Mouse (Mus musculus): ENCODE results near the gene Olfr545. TPM values are rescaled to one million over a fixed set of nuclear protein-coding genes. Genes with fewer than 3 reads are reported as not detected.

The Olfr545 gene
- not detected in 2 replicates for polyA plus RNA-seq (2015; fragmentation: Nextera tagmentation; extraction: Ambion mirVana)

GRCm38 (mm10) chr7:102499473-102499872 is at the start of gene Olfr545:
TSS of gene Olfr545 (minus strand) at chr7:102499573.
- H3K36me3 ChIP-seq: no peaks in the 10 kb centered on the region
- H3K9ac ChIP-seq: no peak within 1 kb of the TSS
- no peaks in the 10 kb centered on the region for H3K27me3 ChIP-seq
- H3K27ac ChIP-seq: no peak within 1 kb of the TSS
- no peak for DNase-seq
- H3K4me2 ChIP-seq: no peak within 1 kb of the TSS
- H3K4me1 ChIP-seq (replicated peaks): no peaks in the 10 kb centered on the region
- no peak within 1 kb of the TSS for H3K4me3 ChIP-seq (replicated peaks)
- H3K9me3 ChIP-seq (replicated peaks): no peaks in the 10 kb centered on the region
- ATAC-seq (ENCODE audit: low read depth): no peak
- WGBS (ENCODE audit: insufficient replicate concordance): 51% methylated on average over 3 of the region's 3 CpGs

GRCm38 (mm10) chr7:102541251-102541650 is 41.9 kb upstream of the Olfr545 start:
- H3K4me1 ChIP-seq (replicated peaks): no peaks in the 10 kb centered on the region
- no peaks in the 10 kb centered on the region for H3K36me3 ChIP-seq
- H3K9ac ChIP-seq: no peak overlapping the region
- H3K27ac ChIP-seq: no peak overlapping the region
- DNase-seq: no peak
- ATAC-seq (ENCODE audit: low read depth): no peak
- H3K9me3 ChIP-seq (replicated peaks): no peaks in the 10 kb centered on the region
- H3K27me3 ChIP-seq: no peaks in the 10 kb centered on the region
- no peak overlapping the region for H3K4me3 ChIP-seq (replicated peaks)
- H3K4me2 ChIP-seq: no peak overlapping the region
- WGBS (ENCODE audit: insufficient replicate concordance): 29% methylated on average over 3 of the region's 3 CpGs

- Histone ChIP-seq H3K27me3 (no peaks in the 10 kb centered on the region), H3K4me2 (no peak within 1 kb of the TSS), H3K27ac (no peak within 1 kb of the TSS), H3K9ac (no peak within 1 kb of the TSS), H3K9me3 (replicated peaks) (no peaks in the 10 kb centered on the region), H3K36me3 (no peaks in the 10 kb centered on the region), H3K4me1 (replicated peaks) (no peaks in the 10 kb centered on the region), H3K4me3 (replicated peaks) (no peak within 1 kb of the TSS)
- ATAC-seq (ENCODE audit: low read depth) (no peak), DNase-seq (no peak)
- WGBS (ENCODE audit: insufficient replicate concordance): 65% methylated on average over 2 of the region's 2 CpGs
Observed at GRCm38 (mm10) chr7:102540596-102540995, 41.2 kb upstream of the Olfr545 start, which contains the start of gene Olfr548-ps1. TSS of gene Olfr548-ps1 (plus strand) at chr7:102540896.

GRCm38 (mm10) chr7:102534449-102534848 is 35.1 kb upstream of the Olfr545 start, which contains the start of gene Olfr547:
TSS of gene Olfr547 (plus strand) at chr7:102534749.
- Histone ChIP-seq H3K4me1 (replicated peaks) (no peaks in the 10 kb centered on the region), H3K27me3 (no peaks in the 10 kb centered on the region), H3K4me3 (replicated peaks) (no peak within 1 kb of the TSS), H3K4me2 (no peak within 1 kb of the TSS), H3K27ac (no peak within 1 kb of the TSS), H3K9ac (no peak within 1 kb of the TSS), H3K36me3 (no peaks in the 10 kb centered on the region), H3K9me3 (replicated peaks) (no peaks in the 10 kb centered on the region)
- DNase-seq (no peak), ATAC-seq (ENCODE audit: low read depth) (no peak)
- 61% methylated on average over 1 of the region's 1 CpGs for WGBS (ENCODE audit: insufficient replicate concordance)

- Histone ChIP-seq H3K36me3 (no peaks in the 10 kb centered on the region), H3K4me3 (replicated peaks) (no peak overlapping the region), H3K4me2 (no peak overlapping the region), H3K27ac (no peak overlapping the region), H3K9ac (no peak overlapping the region), H3K4me1 (replicated peaks) (no peaks in the 10 kb centered on the region), H3K27me3 (no peaks in the 10 kb centered on the region), H3K9me3 (replicated peaks) (no peaks in the 10 kb centered on the region)
- DNase-seq (no peak), ATAC-seq (ENCODE audit: low read depth) (no peak)
- 43% methylated on average over 1 of the region's 1 CpGs for WGBS (ENCODE audit: insufficient replicate concordance)
Observed at GRCm38 (mm10) chr7:102529052-102529451, 29.7 kb upstream of the Olfr545 start.

- no peak for DNase-seq
- H3K4me1 ChIP-seq (replicated peaks): peaks cover 18% of the 10 kb centered on the region
- H3K4me2 ChIP-seq: no peak overlapping the region
- no peak overlapping the region for H3K27ac ChIP-seq
- no peaks in the 10 kb centered on the region for H3K36me3 ChIP-seq
- H3K9me3 ChIP-seq (replicated peaks): no peaks in the 10 kb centered on the region
- no peak overlapping the region for H3K4me3 ChIP-seq (replicated peaks)
- no peak for ATAC-seq (ENCODE audit: low read depth)
- peaks cover 11% of the 10 kb centered on the region for H3K27me3 ChIP-seq
- H3K9ac ChIP-seq: no peak overlapping the region
- WGBS (ENCODE audit: insufficient replicate concordance): 59% methylated on average over 2 of the region's 2 CpGs
Observed at GRCm38 (mm10) chr7:102517051-102517335, 17.6 kb upstream of the Olfr545 start.

GRCm38 (mm10) chr7:102516261-102517050 is 17.1 kb upstream of the Olfr545 start:
- Histone ChIP-seq H3K4me2 (no peak overlapping the region), H3K27me3 (peaks cover 13% of the 10 kb centered on the region), H3K36me3 (no peaks in the 10 kb centered on the region), H3K4me3 (replicated peaks) (no peak overlapping the region), H3K4me1 (replicated peaks) (peaks cover 18% of the 10 kb centered on the region), H3K9me3 (replicated peaks) (no peaks in the 10 kb centered on the region), H3K27ac (no peak overlapping the region), H3K9ac (no peak overlapping the region)
- no peak for DNase-seq
- ATAC-seq (ENCODE audit: low read depth): no peak
- WGBS (ENCODE audit: insufficient replicate concordance): 49% methylated on average over 10 of the region's 10 CpGs

- 14% methylated on average over 4 of the region's 4 CpGs for WGBS (ENCODE audit: insufficient replicate concordance)
- Histone ChIP-seq H3K4me2 (no peak overlapping the region), H3K4me1 (replicated peaks) (peaks cover 18% of the 10 kb centered on the region), H3K27ac (no peak overlapping the region), H3K9ac (no peak overlapping the region), H3K9me3 (replicated peaks) (no peaks in the 10 kb centered on the region), H3K27me3 (peaks cover 14% of the 10 kb centered on the region), H3K36me3 (no peaks in the 10 kb centered on the region), H3K4me3 (replicated peaks) (no peak overlapping the region)
- no peak for ATAC-seq (ENCODE audit: low read depth)
- DNase-seq: no peak
Observed at GRCm38 (mm10) chr7:102514144-102514543, 14.8 kb upstream of the Olfr545 start.

GRCm38 (mm10) chr7:102512814-102513435 is 13.6 kb upstream of the Olfr545 start:
- Histone ChIP-seq H3K4me1 (replicated peaks) (peaks cover 18% of the 10 kb centered on the region), H3K4me2 (peak overlapping the region; percentile 76), H3K36me3 (no peaks in the 10 kb centered on the region), H3K27me3 (peaks cover 14% of the 10 kb centered on the region), H3K9me3 (replicated peaks) (no peaks in the 10 kb centered on the region), H3K27ac (no peak overlapping the region), H3K4me3 (replicated peaks) (peak overlapping the region; percentile 52), H3K9ac (peak overlapping the region; percentile 62)
- DNase-seq (peak; percentile 53), ATAC-seq (ENCODE audit: low read depth) (peak; percentile 86)
- WGBS (ENCODE audit: insufficient replicate concordance): 1% methylated on average over 54 of the region's 54 CpGs

GRCm38 (mm10) chr7:102511927-102512326 is 12.6 kb upstream of the Olfr545 start:
- H3K36me3 ChIP-seq: no peaks in the 10 kb centered on the region
- WGBS (ENCODE audit: insufficient replicate concordance): 67% methylated on average over 10 of the region's 10 CpGs
- ATAC-seq (ENCODE audit: low read depth) (no peak), DNase-seq (no peak)
- no peaks in the 10 kb centered on the region for H3K9me3 ChIP-seq (replicated peaks)
- no peak overlapping the region for H3K9ac ChIP-seq
- no peak overlapping the region for H3K4me3 ChIP-seq (replicated peaks)
- H3K27ac ChIP-seq: no peak overlapping the region
- H3K4me2 ChIP-seq: no peak overlapping the region
- peaks cover 18% of the 10 kb centered on the region for H3K4me1 ChIP-seq (replicated peaks)
- H3K27me3 ChIP-seq: peaks cover 14% of the 10 kb centered on the region

- no peak overlapping the region for H3K4me2 ChIP-seq
- peaks cover 18% of the 10 kb centered on the region for H3K4me1 ChIP-seq (replicated peaks)
- H3K9me3 ChIP-seq (replicated peaks): no peaks in the 10 kb centered on the region
- no peak overlapping the region for H3K9ac ChIP-seq
- no peak overlapping the region for H3K4me3 ChIP-seq (replicated peaks)
- H3K27ac ChIP-seq: no peak overlapping the region
- no peaks in the 10 kb centered on the region for H3K36me3 ChIP-seq
- H3K27me3 ChIP-seq: peaks cover 14% of the 10 kb centered on the region
- WGBS (ENCODE audit: insufficient replicate concordance): 69% methylated on average over 7 of the region's 7 CpGs
- DNase-seq: no peak
- no peak for ATAC-seq (ENCODE audit: low read depth)
Observed at GRCm38 (mm10) chr7:102509726-102510125, 10.4 kb upstream of the Olfr545 start.

GRCm38 (mm10) chr7:102508666-102509065 is 9.3 kb upstream of the Olfr545 start:
- H3K4me2 ChIP-seq: no peak overlapping the region
- H3K9ac ChIP-seq: no peak overlapping the region
- no peak overlapping the region for H3K4me3 ChIP-seq (replicated peaks)
- no peaks in the 10 kb centered on the region for H3K36me3 ChIP-seq
- ATAC-seq (ENCODE audit: low read depth) (no peak), DNase-seq (no peak)
- no peak overlapping the region for H3K27ac ChIP-seq
- H3K27me3 ChIP-seq: peaks cover 11% of the 10 kb centered on the region; the same call in 1 of the 2 replicates
- WGBS (ENCODE audit: insufficient replicate concordance): 82% methylated on average over 6 of the region's 6 CpGs
- peaks cover 11% of the 10 kb centered on the region for H3K4me1 ChIP-seq (replicated peaks)
- no peaks in the 10 kb centered on the region for H3K9me3 ChIP-seq (replicated peaks)

All from liver, embryonic 13.5 days (tissue).